Mouse (Mus musculus) neural tube, embryonic 14.5 days (tissue): ENCODE measurements around the gene Baz2b. TPM values are rescaled to one million over a fixed set of nuclear protein-coding genes. Genes with fewer than 3 reads are reported as not detected.

Experiments
- ATAC-seq: fragments of 200-750 bp; cut with Nextera tagmentation; 2 replicates; pipeline ENCODE4 v1.8.0; 2017; ENCODE audit warnings: low read depth, mild to moderate bottlenecking, moderate TSS enrichment, moderate library complexity
- H3K27ac ChIP-seq: fragments of 300-500 bp; sonication (generic); 2 replicates; pipeline ENCODE4 v1.5.1; 2014; ENCODE audit warnings: low read depth, mild to moderate bottlenecking, control low read depth, low read length, moderate library complexity, mixed read lengths
- H3K27me3 ChIP-seq: fragments of 300-500 bp; sonication (generic); 2 replicates; pipeline ENCODE4 v1.6.1; 2014; ENCODE audit warnings: low read length; ENCODE audit not compliant: control insufficient read depth, insufficient read depth
- H3K36me3 ChIP-seq: fragments of 300-500 bp; sonication (generic); 2 replicates; pipeline ENCODE4 v1.6.1; 2014; ENCODE audit warnings: low read length, mixed read lengths; ENCODE audit not compliant: control insufficient read depth, insufficient read depth
- H3K4me1 ChIP-seq: fragments of 300-500 bp; sonication (generic); 2 replicates; pipeline ENCODE4 v1.6.1; 2014; ENCODE audit warnings: low read length; ENCODE audit not compliant: control insufficient read depth, insufficient read depth
- H3K4me2 ChIP-seq: fragments of 300-500 bp; sonication (generic); 2 replicates; pipeline ENCODE4 v1.6.1; 2014; ENCODE audit warnings: mild to moderate bottlenecking, low read depth, low read length, control low read depth
- H3K4me3 ChIP-seq: fragments of 300-500 bp; sonication (generic); 2 replicates; pipeline ENCODE4 v1.5.1; 2014; ENCODE audit warnings: low read depth, low read length, control low read depth, mixed read lengths
- H3K9ac ChIP-seq: fragments of 300-500 bp; sonication (generic); replicated peaks from 2 replicates; pipeline ENCODE4 v1.6.1; 2014; ENCODE audit warnings: low read depth, mild to moderate bottlenecking, control low read depth, low read length, mixed read lengths
- H3K9me3 ChIP-seq: fragments of 300-500 bp; sonication (generic); 2 replicates; pipeline ENCODE4 v1.6.1; 2016; ENCODE audit warnings: low read length; ENCODE audit not compliant: control insufficient read depth
- WGBS: fragments of 180-500 bp; shearing (Covaris S2); extraction: QIAGEN DNeasy Blood & Tissue Kit; methylation state at CpG from one replicate; pipeline ENCODE4 v1.1.7; 2014; 5-methylcytosine and 5-hydroxymethylcytosine counted together
- polyA plus RNA-seq: library from polyadenylated mRNA; unstranded; fragments of >200 nt; fragmentation: Nextera tagmentation; extraction: Ambion mirVana; gene quantifications from 2 replicates; pipeline ENCODE4 v1.2.1, GENCODE M21; 2014

Gene Baz2b
- polyA plus RNA-seq, 1 experiment from 2014 or later, result 85.3 TPM

DNA sequence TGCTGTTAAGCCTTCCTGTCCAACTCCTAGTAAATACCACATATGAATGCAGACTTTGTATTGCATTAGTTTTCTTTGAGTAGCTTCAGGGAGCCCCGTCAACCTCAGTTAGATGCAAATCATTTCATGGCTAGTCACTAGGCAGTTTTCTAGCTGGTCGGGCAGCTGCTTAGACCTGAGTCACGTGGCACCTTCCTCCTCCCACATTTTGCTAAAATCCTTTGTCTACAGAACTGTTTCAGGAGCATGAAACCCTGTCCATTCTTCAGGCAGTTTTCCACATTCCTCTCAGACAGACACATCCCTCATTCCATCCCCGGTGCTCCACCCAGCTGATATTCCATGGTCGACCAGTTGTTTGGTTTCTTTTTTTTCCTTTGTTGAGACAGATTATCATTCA, 246.6 kb downstream of the Baz2b start:
- Histone ChIP-seq H3K4me3 (no peak overlapping the region), H3K4me2 (no peak overlapping the region), H3K36me3 (0 out of 2 replicates have a peak, but pooled peaks cover 10% of the 10 kb centered on the region), H3K9ac (no peak overlapping the region), H3K4me1 (no peaks in the 10 kb centered on the region), H3K27me3 (no peaks in the 10 kb centered on the region), H3K9me3 (no peaks in the 10 kb centered on the region), H3K27ac (no peak overlapping the region)
- ATAC-seq, result no peak
- WGBS, result 51% methylated on average over 5 of the region's 5 CpGs

- WGBS, result 89% methylated on average over 4 of the region's 4 CpGs
- H3K27ac ChIP-seq, result no peak overlapping the region
- H3K27me3 ChIP-seq, result no peaks in the 10 kb centered on the region
- H3K36me3 ChIP-seq, result peaks cover 7% of the 10 kb centered on the region; the same call in 1 of the 2 replicates
- no peak overlapping the region for H3K4me2 ChIP-seq
- H3K4me3 ChIP-seq, result no peak overlapping the region
- no peak overlapping the region for H3K9ac ChIP-seq
- H3K9me3 ChIP-seq, result no peaks in the 10 kb centered on the region
- H3K4me1 ChIP-seq, result no peaks in the 10 kb centered on the region
- ATAC-seq, result no peak
Observed at GRCm38 (mm10) chr2:59962579-59962978, 247.1 kb downstream of the Baz2b start.

- Histone ChIP-seq H3K9ac (no peak overlapping the region), H3K4me2 (no peak overlapping the region), H3K36me3 (peaks cover 13% of the 10 kb centered on the region; the same call in 1 of the 2 replicates), H3K4me1 (no peaks in the 10 kb centered on the region), H3K27me3 (no peaks in the 10 kb centered on the region), H3K4me3 (no peak overlapping the region), H3K27ac (no peak overlapping the region), H3K9me3 (no peaks in the 10 kb centered on the region)
- WGBS, result 86% methylated on average over 2 of the region's 2 CpGs
- ATAC-seq, result no peak
Observed at GRCm38 (mm10) chr2:59960495-59960772, 249.2 kb downstream of the Baz2b start.

- H3K27me3 ChIP-seq, result no peaks in the 10 kb centered on the region
- H3K4me3 ChIP-seq, result no peak overlapping the region
- 92% methylated on average over 14 of the region's 14 CpGs for WGBS
- no peak overlapping the region for H3K27ac ChIP-seq
- no peak overlapping the region for H3K4me2 ChIP-seq
- no peaks in the 10 kb centered on the region for H3K4me1 ChIP-seq
- no peak for ATAC-seq
- H3K36me3 ChIP-seq, result peaks cover 13% of the 10 kb centered on the region; the same call in 1 of the 2 replicates
- H3K9ac ChIP-seq, result no peak overlapping the region
- no peaks in the 10 kb centered on the region for H3K9me3 ChIP-seq
Observed at GRCm38 (mm10) chr2:59959668-59960494, 249.8 kb downstream of the Baz2b start.

DNA sequence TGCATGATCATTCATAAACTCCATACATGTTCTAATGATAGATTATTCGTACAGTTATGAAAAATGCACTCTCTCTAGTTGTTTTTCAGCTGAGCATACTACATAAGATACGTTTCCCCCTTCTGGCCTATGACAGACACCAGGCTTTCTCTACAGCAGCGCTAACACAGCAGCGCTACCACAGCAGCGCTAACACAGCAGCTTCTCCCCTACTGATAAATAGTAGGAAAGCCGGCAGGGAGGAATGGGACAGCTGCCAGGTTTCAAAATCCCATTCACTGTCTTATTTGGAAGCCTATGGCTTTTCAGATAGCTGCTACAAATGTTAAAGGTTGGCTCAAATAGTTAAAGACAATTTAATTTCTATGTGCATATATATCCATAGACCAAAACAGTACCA, 251.1 kb downstream of the Baz2b start:
- H3K4me1 ChIP-seq, result no peaks in the 10 kb centered on the region
- peak; percentile 51; the same call in 1 of the 2 replicates for ATAC-seq
- H3K27me3 ChIP-seq, result no peaks in the 10 kb centered on the region
- H3K27ac ChIP-seq, result no peak overlapping the region
- H3K4me3 ChIP-seq, result no peak overlapping the region
- H3K9ac ChIP-seq, result no peak overlapping the region
- 43% methylated on average over 6 of the region's 6 CpGs for WGBS
- no peak overlapping the region for H3K4me2 ChIP-seq
- no peaks in the 10 kb centered on the region for H3K9me3 ChIP-seq
- H3K36me3 ChIP-seq, result peaks cover 17% of the 10 kb centered on the region; the same call in 1 of the 2 replicates

DNA sequence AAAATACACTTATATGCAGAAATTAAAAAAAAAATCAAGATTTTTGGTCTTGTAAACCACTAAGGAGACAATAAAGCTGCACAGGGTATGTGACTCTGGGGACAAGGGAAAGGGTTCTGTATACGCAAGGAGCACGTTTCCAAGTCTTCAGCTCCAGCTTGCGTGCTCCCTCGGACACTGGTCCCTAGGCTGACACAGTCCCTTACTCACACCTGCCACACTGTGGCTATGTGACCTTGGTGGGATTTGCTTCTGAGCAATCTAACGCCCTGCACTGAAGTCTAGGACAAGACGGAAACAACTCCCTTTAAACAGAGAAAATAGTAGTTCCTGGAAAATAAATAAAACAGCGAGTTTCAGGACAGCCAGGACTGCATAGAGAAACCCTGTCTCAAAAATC, 253.7 kb downstream of the Baz2b start:
- Histone ChIP-seq H3K36me3 (peaks cover 10% of the 10 kb centered on the region; the same call in 1 of the 2 replicates), H3K27ac (no peak overlapping the region), H3K4me3 (no peak overlapping the region), H3K4me2 (no peak overlapping the region), H3K27me3 (no peaks in the 10 kb centered on the region), H3K9ac (no peak overlapping the region), H3K9me3 (no peaks in the 10 kb centered on the region), H3K4me1 (no peaks in the 10 kb centered on the region)
- 79% methylated on average over 7 of the region's 7 CpGs for WGBS
- no peak for ATAC-seq

- H3K4me3 ChIP-seq, result no peak overlapping the region
- no peak for ATAC-seq
- H3K27ac ChIP-seq, result no peak overlapping the region
- H3K9ac ChIP-seq, result no peak overlapping the region
- no peaks in the 10 kb centered on the region for H3K27me3 ChIP-seq
- H3K4me2 ChIP-seq, result no peak overlapping the region
- H3K36me3 ChIP-seq, result peaks cover 10% of the 10 kb centered on the region; the same call in 1 of the 2 replicates
- no peaks in the 10 kb centered on the region for H3K9me3 ChIP-seq
- WGBS, result 74% methylated on average over 3 of the region's 3 CpGs
- H3K4me1 ChIP-seq, result no peaks in the 10 kb centered on the region
Observed at GRCm38 (mm10) chr2:59954791-59955190, 254.8 kb downstream of the Baz2b start.

DNA sequence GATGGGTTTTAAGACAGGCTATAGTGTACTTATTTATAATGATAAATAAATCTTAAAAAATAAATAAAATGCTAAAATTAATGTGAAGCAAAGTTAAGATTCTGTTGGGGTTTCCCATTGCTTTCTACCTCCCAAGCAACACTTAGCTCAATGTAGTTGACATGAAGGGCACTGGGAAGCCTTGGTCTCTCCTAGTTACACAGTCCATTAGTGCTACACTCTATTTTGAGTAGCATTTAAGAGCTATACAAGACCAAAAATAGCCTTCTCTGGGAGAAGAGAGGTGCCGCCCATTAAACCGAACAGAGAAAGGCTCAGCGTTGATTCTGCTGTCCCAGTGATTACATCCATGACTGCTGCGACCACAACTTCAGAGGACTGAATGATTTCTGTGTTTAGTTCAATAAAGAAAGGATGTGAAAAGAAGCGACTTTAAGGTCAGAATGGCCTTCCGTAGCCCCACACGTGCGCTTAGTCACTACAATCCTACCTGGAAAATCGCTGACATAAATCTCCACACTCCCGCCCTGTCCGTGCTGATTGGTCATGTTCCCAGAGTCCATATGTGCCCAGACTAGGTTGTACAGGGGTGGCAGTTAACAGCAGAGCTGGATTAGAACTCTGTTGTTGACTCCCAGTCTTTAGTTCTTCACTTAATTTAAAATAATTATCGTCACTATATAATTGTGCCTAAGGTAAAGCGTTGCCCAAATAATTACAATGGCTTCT, 257.2 kb downstream of the Baz2b start:
- Histone ChIP-seq H3K9ac (no peak overlapping the region), H3K9me3 (no peaks in the 10 kb centered on the region), H3K27ac (no peak overlapping the region), H3K4me1 (no peaks in the 10 kb centered on the region), H3K4me3 (no peak overlapping the region), H3K4me2 (no peak overlapping the region), H3K36me3 (peaks cover 13% of the 10 kb centered on the region), H3K27me3 (no peaks in the 10 kb centered on the region)
- ATAC-seq, result no peak
- WGBS, result 89% methylated on average over 13 of the region's 13 CpGs

DNA sequence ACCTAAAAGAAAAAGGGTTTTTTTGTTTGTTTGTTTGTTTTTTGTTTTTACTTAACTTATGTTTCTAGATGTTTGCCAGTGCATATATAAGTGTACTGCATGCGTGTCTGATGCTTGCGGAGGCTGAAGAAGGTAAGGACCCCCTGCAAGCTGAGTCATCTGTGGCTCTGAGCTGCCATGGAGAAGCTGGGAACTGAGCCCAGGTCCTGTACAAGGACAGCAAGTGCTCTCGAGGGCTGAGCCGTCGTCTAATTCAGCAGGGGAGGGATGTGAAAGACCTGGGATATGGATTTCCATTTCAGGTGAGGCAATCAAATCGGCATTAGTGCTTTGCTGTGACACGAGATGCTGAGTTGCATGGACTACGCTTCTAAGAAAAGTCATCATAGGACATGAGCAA, 257.9 kb downstream of the Baz2b start:
- WGBS, result 88% methylated on average over 8 of the region's 8 CpGs
- no peak overlapping the region for H3K27ac ChIP-seq
- H3K4me3 ChIP-seq, result no peak overlapping the region
- H3K9ac ChIP-seq, result no peak overlapping the region
- H3K27me3 ChIP-seq, result no peaks in the 10 kb centered on the region
- no peaks in the 10 kb centered on the region for H3K9me3 ChIP-seq
- ATAC-seq, result no peak
- H3K36me3 ChIP-seq, result peaks cover 11% of the 10 kb centered on the region
- no peak overlapping the region for H3K4me2 ChIP-seq
- H3K4me1 ChIP-seq, result no peaks in the 10 kb centered on the region
